Mouse (Mus musculus) ES-E14 (cell line): ENCODE measurements at regions not wholly inside any gene's neighbourhood (a gene's known extent, or its start where the extent isn't known, plus 50 kb on each side); places are given as distances from the start of the nearest gene placed in this dataset.

ENCODE experiments used
- CHD2 ChIP-seq: IDR thresholded peaks from 2 replicates; pipeline ENCODE4 v1.6.1; 2014; ENCODE audit warnings: mild to moderate bottlenecking, low read depth, low read length, inconsistent platforms
- HCFC1 ChIP-seq: IDR thresholded peaks from 2 replicates; pipeline ENCODE4 v1.6.1; 2012; ENCODE audit warnings: low read length, inconsistent platforms, borderline replicate concordance; ENCODE audit not compliant: insufficient read depth
- MAFK ChIP-seq: IDR thresholded peaks from 2 replicates; pipeline ENCODE4 v1.6.1; 2014; ENCODE audit warnings: mild to moderate bottlenecking, low read depth, low read length, inconsistent platforms; ENCODE audit not compliant: insufficient read depth
- ZC3H11A ChIP-seq: IDR thresholded peaks from 2 replicates; pipeline ENCODE4 v1.6.1; 2012; ENCODE audit warnings: low read depth, mild to moderate bottlenecking, inconsistent platforms, low read length, borderline replicate concordance
- ZNF384 ChIP-seq: IDR thresholded peaks from 2 replicates; pipeline ENCODE4 v1.6.1; 2012; ENCODE audit warnings: low read depth, low read length, inconsistent platforms

DNA sequence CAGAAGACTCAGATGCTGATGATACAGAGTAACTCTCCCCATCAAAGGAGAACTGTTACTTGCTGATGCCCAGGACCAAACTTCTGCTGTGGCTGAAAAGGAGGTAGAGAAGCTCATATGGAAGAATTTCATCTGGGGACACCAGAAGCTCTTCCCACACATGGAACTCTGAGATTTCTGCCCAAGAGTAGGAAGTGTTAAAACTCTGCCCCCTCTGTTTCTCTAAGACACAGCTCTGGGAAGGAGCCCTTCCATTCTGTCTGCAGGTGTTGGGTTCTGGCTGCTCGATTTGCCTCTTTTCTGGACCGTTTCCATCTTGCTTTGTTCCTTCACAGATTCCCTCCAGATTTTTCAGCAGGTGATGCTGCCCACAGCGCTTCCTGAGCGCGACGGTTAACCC, 187.0 kb downstream of the Rnf144b start:
- TF ChIP-seq ZC3H11A (no peak), ZNF384 (no peak), CHD2 (no peak), HCFC1 (no peak), MAFK (no peak)
